In genomic region chr15:97744930-97745329, GRCm38 (mm10) we compare ENCODE assay signal across 8 mouse cellular contexts. TPM values are rescaled to one million over a fixed set of nuclear protein-coding genes. Genes with fewer than 3 reads are reported as not detected.
DNase-seq lines count a peak whose midpoint lies in the region; ATAC-seq and TF ChIP-seq lines count a peak whose summit lies in the region.

No protein-coding gene starts in this region.

- no peak for DNase-seq in lung, postnatal 14 days
- DNase-seq in gastrocnemius, postnatal 10 days = peak; percentile 42
- DNase-seq in thymus, adult 2 months = peak; percentile 67
- no peak for DNase-seq in c-Kit-positive CD71-positive TER-119-positive erythroid progenitor cells, embryonic 14.5 days (ENCODE audit: low spot score)
- no peak for DNase-seq in urinary bladder, adult 2 months (ENCODE audit: low spot score)
- DNase-seq in cerebellum, postnatal 10 days = no peak

- no peaks in the 10 kb centered on the region for H3K27me3 ChIP-seq in lung, embryonic 16.5 days (ENCODE audit: control insufficient read depth, insufficient read depth, low read depth, low read length)
- H3K27me3 ChIP-seq in liver, embryonic 12.5 days (replicated peaks) = no peaks in the 10 kb centered on the region
- no peaks in the 10 kb centered on the region for H3K27me3 ChIP-seq in thymus, adult 2 months (ENCODE audit: control insufficient read depth, insufficient read depth, low read length)

- TF ChIP-seq CTCF in thymus, adult 2 months (IDR thresholded peaks at IDR 0.05; ENCODE audit: borderline replicate concordance, control insufficient read depth, extremely low read depth, insufficient read depth, low read length, poor library complexity) = no peak

- 64% methylated on average over 10 of the region's 10 CpGs for WGBS in lung, embryonic 16.5 days
- 36% methylated on average over 10 of the region's 10 CpGs for WGBS in liver, embryonic 12.5 days (ENCODE audit: insufficient replicate concordance)
- WGBS in thymus, adult 2 months = 12% methylated on average over 10 of the region's 10 CpGs

- H3K4me2 ChIP-seq in lung, embryonic 16.5 days (ENCODE audit: low read depth, low read length) = no peak overlapping the region
- peak overlapping the region; percentile 26; the same call in 1 of the 2 replicates for H3K4me2 ChIP-seq in liver, embryonic 12.5 days

- no peak overlapping the region for H3K4me3 ChIP-seq in lung, embryonic 16.5 days (ENCODE audit: low read length)
- no peak overlapping the region for H3K4me3 ChIP-seq in liver, embryonic 12.5 days
- H3K4me3 ChIP-seq in thymus, adult 2 months (ENCODE audit: control insufficient read depth, insufficient read depth, low read length) = peak overlapping the region; percentile 30

- no peak overlapping the region for H3K9ac ChIP-seq in lung, embryonic 16.5 days (ENCODE audit: low read length)
- H3K9ac ChIP-seq in liver, embryonic 12.5 days = no peak overlapping the region; the same call in 1 of the 2 replicates

- no peaks in the 10 kb centered on the region for H3K9me3 ChIP-seq in lung, embryonic 16.5 days (ENCODE audit: control insufficient read depth, low read length)
- H3K9me3 ChIP-seq in liver, embryonic 12.5 days (replicated peaks) = no peaks in the 10 kb centered on the region

- H3K36me3 ChIP-seq in lung, embryonic 16.5 days (ENCODE audit: control insufficient read depth, insufficient read depth, low read length) = peaks cover 3% of the 10 kb centered on the region; the same call in 1 of the 2 replicates
- H3K36me3 ChIP-seq in liver, embryonic 12.5 days = peaks cover 5% of the 10 kb centered on the region
- peaks cover 15% of the 10 kb centered on the region for H3K36me3 ChIP-seq in thymus, adult 2 months (ENCODE audit: control insufficient read depth, insufficient read depth, low read length)

- peak; percentile 34; the same call in 1 of the 2 replicates for TF ChIP-seq POLR2A in thymus, adult 2 months (IDR thresholded peaks at IDR 0.05; ENCODE audit: control insufficient read depth, extremely low read depth, insufficient read depth, low read length, poor library complexity)

- peak; percentile 26; the same call in 1 of the 2 replicates for ATAC-seq in lung, embryonic 16.5 days (ENCODE audit: low read depth)
- ATAC-seq in liver, embryonic 12.5 days = peak; percentile 84

- peaks cover under 1% of the 10 kb centered on the region for H3K4me1 ChIP-seq in lung, embryonic 16.5 days (replicated peaks; ENCODE audit: control insufficient read depth, insufficient read depth, low read length)
- peaks cover 64% of the 10 kb centered on the region for H3K4me1 ChIP-seq in liver, embryonic 12.5 days
- peaks cover 86% of the 10 kb centered on the region for H3K4me1 ChIP-seq in thymus, adult 2 months (replicated peaks; ENCODE audit: control insufficient read depth, insufficient read depth, low read length)

- no peak overlapping the region for H3K27ac ChIP-seq in lung, embryonic 16.5 days (ENCODE audit: low read length)
- peak overlapping the region; percentile 11 for H3K27ac ChIP-seq in liver, embryonic 12.5 days
- peak overlapping the region; percentile 72 for H3K27ac ChIP-seq in thymus, adult 2 months (ENCODE audit: control insufficient read depth, insufficient read depth, low read length)

RNA-seq across cellular contexts. Expression of gene Endou, which starts 13.8 kb away (rescaled TPM):
- polyA plus RNA-seq in lung, embryonic 16.5 days (2015; fragmentation: Nextera tagmentation; extraction: Ambion mirVana) = 0.55 and 1.6 TPM in 2 replicates
- under 1 TPM; 0.56 to 0.82 TPM for total RNA-seq in gastrocnemius, postnatal 10 days (2021)
- polyA plus RNA-seq in liver, embryonic 12.5 days (2016; fragmentation: Nextera tagmentation; extraction: Ambion mirVana) = not detected in 2 replicates
- 276 and 294 TPM in 2 replicates for polyA plus RNA-seq in thymus, adult 2 months (2012; rRNA removed)
- polyA plus RNA-seq in urinary bladder, adult 2 months (2012; rRNA removed) = 1.7 and 2.1 TPM in 2 replicates

RNA-seq across cellular contexts. Expression of gene Rapgef3, which starts 22.8 kb away (rescaled TPM):
- 20.8 and 22.7 TPM in 2 replicates for polyA plus RNA-seq in lung, embryonic 16.5 days (2015; fragmentation: Nextera tagmentation; extraction: Ambion mirVana)
- 1 to 10 TPM; 7.4 to 8.5 TPM for total RNA-seq in gastrocnemius, postnatal 10 days (2021)
- 3.5 and 3.9 TPM in 2 replicates for polyA plus RNA-seq in liver, embryonic 12.5 days (2016; fragmentation: Nextera tagmentation; extraction: Ambion mirVana)
- polyA plus RNA-seq in thymus, adult 2 months (2012; rRNA removed) = 276 and 278 TPM in 2 replicates
- 17.8 and 19.2 TPM in 2 replicates for polyA plus RNA-seq in urinary bladder, adult 2 months (2012; rRNA removed)

RNA-seq across cellular contexts. Expression of gene Slc48a1, which starts 33.4 kb away (rescaled TPM):
- 46.8 and 49.5 TPM in 2 replicates for polyA plus RNA-seq in lung, embryonic 16.5 days (2015; fragmentation: Nextera tagmentation; extraction: Ambion mirVana)
- 10 to 100 TPM; 34.5 to 42.6 TPM for total RNA-seq in gastrocnemius, postnatal 10 days (2021)
- polyA plus RNA-seq in liver, embryonic 12.5 days (2016; fragmentation: Nextera tagmentation; extraction: Ambion mirVana) = 83.8 and 88.7 TPM in 2 replicates
- 62.1 and 62.8 TPM in 2 replicates for polyA plus RNA-seq in thymus, adult 2 months (2012; rRNA removed)
- 72.4 and 91.1 TPM in 2 replicates for polyA plus RNA-seq in urinary bladder, adult 2 months (2012; rRNA removed)

RNA-seq across cellular contexts. Expression of gene Rpap3, which starts 39.3 kb away (rescaled TPM):
- polyA plus RNA-seq in lung, embryonic 16.5 days (2015; fragmentation: Nextera tagmentation; extraction: Ambion mirVana) = 20.5 and 25.2 TPM in 2 replicates
- 10 to 100 TPM; 10.2 to 13.2 TPM for total RNA-seq in gastrocnemius, postnatal 10 days (2021)
- polyA plus RNA-seq in liver, embryonic 12.5 days (2016; fragmentation: Nextera tagmentation; extraction: Ambion mirVana) = 19.5 and 20.0 TPM in 2 replicates
- 5.6 and 6.0 TPM in 2 replicates for polyA plus RNA-seq in thymus, adult 2 months (2012; rRNA removed)
- polyA plus RNA-seq in urinary bladder, adult 2 months (2012; rRNA removed) = 23.5 and 26.0 TPM in 2 replicates

Comparison
In these comparisons a context has a peak if more than half of its experiments do, and no peak if none do; other contexts are left out.
1. DNase-seq: peak in gastrocnemius, postnatal 10 days (single experiment) and thymus, adult 2 months (single experiment); none in lung, postnatal 14 days (single experiment), c-Kit-positive CD71-positive TER-119-positive erythroid progenitor cells, embryonic 14.5 days (single experiment), urinary bladder, adult 2 months (single experiment) and cerebellum, postnatal 10 days (0 of 2).
2. RNA of gene Endou, which starts 13.8 kb away (polyA plus RNA-seq): 276 to 294 TPM in thymus, adult 2 months; 1.7 to 2.1 TPM in urinary bladder, adult 2 months, 0.55 to 1.6 TPM in lung, embryonic 16.5 days and not detected in liver, embryonic 12.5 days; every median in the first group is over 10 times any median in the second.
3. RNA of gene Rapgef3, which starts 22.8 kb away (polyA plus RNA-seq): 276 to 278 TPM in thymus, adult 2 months; 20.8 to 22.7 TPM in lung, embryonic 16.5 days, 17.8 to 19.2 TPM in urinary bladder, adult 2 months and 3.5 to 3.9 TPM in liver, embryonic 12.5 days; every median in the first group is over 10 times any median in the second.